Mouse (Mus musculus) erythroblast, embryonic 14.5 days (primary cell): ENCODE measurements at regions not wholly inside any gene's neighbourhood (a gene's known extent, or its start where the extent isn't known, plus 50 kb on each side); places are given as distances from the start of the nearest gene placed in this dataset.

ENCODE experiments used
- H3K27me3 ChIP-seq: 2 replicates; pipeline ENCODE4 v1.6.1; 2012; ENCODE audit warnings: inconsistent platforms; ENCODE audit not compliant: control insufficient read depth
- H3K36me3 ChIP-seq: 2 replicates; pipeline ENCODE4 v1.6.1; 2012; ENCODE audit warnings: mild to moderate bottlenecking, inconsistent platforms; ENCODE audit not compliant: control insufficient read depth
- H3K4me1 ChIP-seq: 2 replicates; pipeline ENCODE4 v1.6.1; 2012; ENCODE audit warnings: inconsistent platforms; ENCODE audit not compliant: control insufficient read depth
- H3K4me3 ChIP-seq: replicated peaks from 2 replicates; pipeline ENCODE3; 2012; ENCODE audit warnings: moderate library complexity, mild to moderate bottlenecking, inconsistent platforms
- H3K9me3 ChIP-seq: 2 replicates; pipeline ENCODE4 v1.6.1; 2012; ENCODE audit warnings: low read length, inconsistent platforms, mixed read lengths; ENCODE audit not compliant: control insufficient read depth
- GATA1 ChIP-seq: IDR thresholded peaks from 2 replicates; pipeline ENCODE4 v1.6.1; 2012; ENCODE audit warnings: low read length, inconsistent platforms, mixed read lengths
- TAL1 ChIP-seq: IDR thresholded peaks from 3 replicates; pipeline ENCODE4 v1.6.1; 2012; ENCODE audit warnings: low read length, inconsistent platforms, mixed read lengths

DNA sequence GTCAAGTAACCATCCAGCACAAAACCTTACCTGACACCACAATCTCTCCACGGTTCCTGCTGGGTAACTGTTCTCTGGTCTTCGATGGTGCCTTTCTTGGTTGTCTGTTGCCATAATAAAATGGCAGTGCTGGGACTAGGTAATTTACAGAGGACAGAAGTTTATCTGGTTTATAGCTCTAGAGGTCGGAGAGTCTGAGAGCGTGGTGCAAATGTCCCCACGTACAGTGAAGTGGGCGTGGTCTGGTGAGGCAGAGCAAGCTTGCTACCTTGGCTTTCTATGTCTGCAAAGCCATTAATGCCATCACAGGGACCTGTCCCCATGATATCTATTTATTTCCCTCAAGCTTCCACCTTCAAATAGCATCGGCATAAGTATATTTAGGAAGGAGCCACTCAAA is 223.0 kb downstream of the Opa1 start:
- peaks cover 17% of the 10 kb centered on the region for H3K27me3 ChIP-seq
- TF ChIP-seq GATA1 = no peak
- H3K36me3 ChIP-seq = no peaks in the 10 kb centered on the region

DNA sequence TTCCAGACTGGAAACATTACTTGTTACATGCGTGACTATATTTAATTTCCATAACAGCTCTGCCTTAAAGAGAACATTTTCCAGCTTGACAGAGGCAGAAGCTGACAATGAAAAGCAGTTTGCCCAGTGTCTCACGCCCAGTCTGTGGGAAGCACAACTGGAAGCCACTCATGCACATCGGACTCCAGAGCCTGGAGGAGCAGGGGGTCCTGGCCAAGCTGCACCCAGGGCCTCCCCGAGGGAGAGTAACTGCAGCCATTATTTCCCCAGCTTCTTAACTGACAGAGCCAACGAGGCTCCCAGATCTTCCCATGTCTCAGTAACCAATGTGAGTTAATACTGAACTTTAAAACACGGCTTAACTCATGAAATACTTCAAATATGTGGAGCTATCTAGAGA is 223.5 kb downstream of the Opa1 start:
- H3K36me3 ChIP-seq = no peaks in the 10 kb centered on the region
- TF ChIP-seq GATA1 (no peak), TAL1 (no peak)
- no peaks in the 10 kb centered on the region for H3K9me3 ChIP-seq
- H3K4me1 ChIP-seq = no peaks in the 10 kb centered on the region
- H3K27me3 ChIP-seq = peaks cover 12% of the 10 kb centered on the region
- no peak overlapping the region for H3K4me3 ChIP-seq

More for the DNA sequence above, 223.0 kb downstream of the Opa1 start:
- H3K4me1 ChIP-seq = no peaks in the 10 kb centered on the region
- H3K4me3 ChIP-seq = no peak overlapping the region
- no peaks in the 10 kb centered on the region for H3K9me3 ChIP-seq

DNA sequence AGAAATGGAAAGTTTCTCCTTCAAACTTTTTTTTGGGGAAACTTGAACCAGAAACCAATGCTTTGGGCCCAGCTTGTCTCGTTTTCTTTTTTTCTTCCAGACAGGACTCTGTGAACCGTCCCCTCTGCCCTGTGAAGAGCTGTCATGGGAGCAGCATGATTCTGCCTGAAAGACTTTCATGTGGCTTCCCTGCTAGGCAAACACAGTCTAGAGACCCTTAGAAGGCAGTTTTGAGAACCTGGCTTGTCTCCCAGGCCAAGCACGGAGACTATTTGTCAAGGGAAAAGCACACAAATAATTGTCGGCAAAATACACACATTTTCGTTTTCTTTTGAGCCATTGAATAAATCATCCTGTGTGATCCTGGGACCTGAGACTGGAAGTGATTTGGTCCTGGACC is 228.7 kb downstream of the Opa1 start:
- Histone ChIP-seq H3K4me1 (no peaks in the 10 kb centered on the region), H3K36me3 (no peaks in the 10 kb centered on the region), H3K27me3 (peaks cover 11% of the 10 kb centered on the region), H3K9me3 (no peaks in the 10 kb centered on the region), H3K4me3 (no peak overlapping the region)
- no peak for TF ChIP-seq GATA1
- no peak for TF ChIP-seq TAL1

DNA sequence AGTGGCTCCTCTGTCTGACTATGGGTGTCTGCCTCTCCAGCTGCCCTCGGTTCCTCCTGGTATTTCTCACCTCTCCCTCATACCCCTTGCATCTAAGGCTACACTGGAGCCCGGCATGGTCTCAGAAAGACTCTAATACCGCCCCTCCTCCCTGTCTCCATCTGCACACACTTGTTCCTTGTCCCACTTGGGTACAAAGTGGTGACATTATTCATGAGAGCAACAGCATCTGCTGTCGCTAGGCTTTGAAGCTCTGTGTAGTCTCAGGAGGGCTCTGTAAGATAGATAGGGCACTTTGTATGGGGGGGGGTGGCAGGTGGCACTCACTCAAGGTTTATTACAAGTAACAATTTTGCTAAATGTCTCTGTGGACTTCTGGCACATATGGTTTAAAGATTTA is 229.7 kb downstream of the Opa1 start:
- no peak overlapping the region for H3K4me3 ChIP-seq
- H3K36me3 ChIP-seq = no peaks in the 10 kb centered on the region
- TF ChIP-seq GATA1 (no peak), TAL1 (no peak)
- no peaks in the 10 kb centered on the region for H3K9me3 ChIP-seq
- H3K4me1 ChIP-seq = no peaks in the 10 kb centered on the region
- H3K27me3 ChIP-seq = peaks cover 21% of the 10 kb centered on the region

DNA sequence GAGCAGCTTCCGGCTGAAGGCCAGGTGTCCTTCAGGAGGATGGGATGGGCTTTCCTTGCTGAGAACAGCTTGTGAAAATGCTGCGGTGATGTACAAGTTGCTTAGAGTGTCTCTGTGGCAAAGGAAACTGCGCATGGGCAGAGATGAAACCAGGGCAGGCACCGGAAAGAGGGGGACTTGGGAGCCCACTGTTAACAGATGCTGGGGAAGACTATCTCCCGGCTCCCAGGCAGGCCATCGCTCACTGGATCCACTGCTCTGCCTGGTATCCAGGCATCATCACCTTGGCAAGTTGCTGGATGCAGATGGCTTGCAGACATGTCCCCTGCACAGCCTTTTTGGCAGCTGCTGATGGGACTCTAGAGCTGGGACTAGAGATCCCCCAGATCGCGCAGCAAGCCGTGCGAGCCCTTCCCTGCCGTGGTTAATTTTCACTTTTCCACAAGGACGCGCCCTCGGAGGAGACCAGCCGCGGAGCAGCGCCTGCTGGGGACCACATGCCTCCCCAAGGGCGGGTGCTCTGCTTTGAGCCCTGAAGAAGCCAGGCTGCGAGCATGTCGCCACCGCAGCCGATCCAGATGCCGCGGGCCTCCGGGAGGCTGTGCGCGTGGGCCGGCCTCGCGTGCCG is 234.4 kb downstream of the Opa1 start:
- Histone ChIP-seq H3K4me3 (peak overlapping the region; percentile 42), H3K9me3 (no peaks in the 10 kb centered on the region), H3K27me3 (peaks cover 42% of the 10 kb centered on the region), H3K4me1 (no peaks in the 10 kb centered on the region), H3K36me3 (no peaks in the 10 kb centered on the region)
- TF ChIP-seq GATA1 (no peak), TAL1 (no peak)

DNA sequence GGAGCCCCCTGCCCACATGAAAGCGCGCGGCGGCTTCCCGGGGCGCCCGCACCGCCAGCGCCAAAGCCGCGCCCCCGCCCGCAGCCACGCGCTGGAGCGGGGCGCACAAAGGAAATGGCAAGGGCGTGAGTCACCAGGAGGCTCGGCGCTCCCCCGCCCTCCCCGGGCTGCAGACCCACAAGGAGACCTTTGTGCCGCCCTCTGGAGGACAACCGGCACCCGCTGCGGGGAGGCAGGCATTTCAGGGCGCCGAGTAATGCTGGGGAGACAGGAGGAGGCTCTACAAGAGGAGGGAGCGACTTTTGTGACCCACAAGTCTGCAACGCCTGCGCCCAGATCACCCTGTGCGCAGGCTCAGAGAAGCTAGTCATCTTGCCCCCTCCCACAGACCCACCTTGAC is 234.9 kb downstream of the Opa1 start:
- peaks cover 40% of the 10 kb centered on the region for H3K27me3 ChIP-seq
- no peaks in the 10 kb centered on the region for H3K4me1 ChIP-seq
- H3K9me3 ChIP-seq = no peaks in the 10 kb centered on the region
- H3K4me3 ChIP-seq = peak overlapping the region; percentile 42
- TF ChIP-seq GATA1 = no peak
- TF ChIP-seq TAL1 = no peak
- H3K36me3 ChIP-seq = no peaks in the 10 kb centered on the region

DNA sequence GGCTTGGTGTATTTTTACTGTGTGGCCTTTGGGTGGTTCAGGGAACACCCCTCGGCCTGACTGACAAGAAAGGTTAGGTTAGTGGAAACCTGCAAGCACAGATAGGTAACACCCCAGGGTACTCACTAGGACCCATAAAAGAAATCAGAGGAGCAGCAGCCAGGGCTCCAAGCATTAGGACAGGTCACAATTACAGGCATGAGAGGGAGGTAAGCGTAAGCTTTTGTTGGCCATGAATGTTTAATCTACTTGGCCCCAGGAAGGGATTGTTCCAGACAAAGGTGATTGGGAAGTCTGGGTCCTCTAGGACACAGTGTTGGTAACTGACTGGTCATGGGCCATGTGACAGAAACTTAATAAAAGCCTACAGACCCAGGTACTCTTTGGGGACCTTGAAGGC is 235.5 kb downstream of the Opa1 start:
- Histone ChIP-seq H3K36me3 (no peaks in the 10 kb centered on the region), H3K9me3 (no peaks in the 10 kb centered on the region), H3K4me1 (no peaks in the 10 kb centered on the region), H3K27me3 (peaks cover 40% of the 10 kb centered on the region), H3K4me3 (no peak overlapping the region)
- TF ChIP-seq TAL1 (no peak), GATA1 (no peak)

DNA sequence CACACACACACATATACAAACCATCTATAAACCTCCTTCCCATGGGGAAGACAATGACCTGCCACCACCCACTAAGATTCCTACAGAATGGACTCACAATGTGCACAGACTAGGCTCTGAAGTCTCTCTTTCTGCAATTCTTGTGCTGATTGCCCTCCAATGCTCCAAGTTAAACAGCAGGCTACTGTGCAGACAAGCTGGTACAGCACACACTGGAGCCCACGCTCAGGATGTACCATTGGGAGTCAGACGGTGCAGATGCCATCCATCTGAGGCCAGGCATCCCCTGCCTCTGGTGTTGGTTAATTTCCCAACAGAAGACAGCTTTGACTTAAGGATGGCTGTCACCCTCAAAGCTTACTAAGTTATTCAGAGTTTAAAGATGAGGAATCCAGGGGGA is 236.1 kb downstream of the Opa1 start:
- Histone ChIP-seq H3K27me3 (peaks cover 40% of the 10 kb centered on the region), H3K4me3 (no peak overlapping the region), H3K36me3 (no peaks in the 10 kb centered on the region), H3K4me1 (no peaks in the 10 kb centered on the region), H3K9me3 (no peaks in the 10 kb centered on the region)
- TF ChIP-seq GATA1 (no peak), TAL1 (no peak)

DNA sequence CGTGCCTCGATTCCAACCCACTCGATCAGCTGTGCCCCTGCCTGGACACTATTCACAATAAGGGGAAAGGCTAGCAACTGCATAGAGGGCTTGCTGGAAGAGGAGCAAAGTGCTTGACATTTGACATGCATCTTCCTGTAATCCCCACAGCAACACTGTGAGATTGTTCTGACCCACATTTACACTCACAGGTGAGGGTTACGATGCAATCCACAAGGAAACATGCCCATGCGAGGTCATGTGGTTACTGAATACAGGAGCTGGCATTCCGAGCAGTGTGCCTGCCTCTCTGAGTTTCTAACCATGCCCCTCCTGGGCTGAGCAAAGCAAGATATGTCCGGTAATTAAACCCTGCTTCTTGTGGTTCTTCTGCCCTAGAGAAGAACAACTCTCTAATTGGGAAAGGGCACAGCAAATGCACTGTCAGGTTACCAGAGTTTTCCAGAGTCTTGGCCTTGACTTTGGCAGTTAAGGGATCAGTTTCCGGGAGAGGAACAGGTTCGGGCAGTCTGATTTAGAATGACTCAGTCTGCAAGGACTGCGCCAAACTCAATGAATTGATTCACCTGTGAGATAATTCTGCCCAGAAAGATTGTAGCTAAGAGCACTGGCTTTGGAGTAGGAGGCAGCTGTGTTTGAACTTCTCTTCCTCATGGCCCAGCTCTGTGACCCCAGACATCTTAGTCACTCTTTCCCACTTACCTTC is 236.7 kb downstream of the Opa1 start:
- no peaks in the 10 kb centered on the region for H3K4me1 ChIP-seq
- TF ChIP-seq TAL1 = no peak
- TF ChIP-seq GATA1 = no peak
- H3K27me3 ChIP-seq = peaks cover 38% of the 10 kb centered on the region
- no peaks in the 10 kb centered on the region for H3K36me3 ChIP-seq
- no peaks in the 10 kb centered on the region for H3K9me3 ChIP-seq
- no peak overlapping the region for H3K4me3 ChIP-seq
